Mouse (Mus musculus): ENCODE results near the gene Foxa1.

Gene Foxa1

GRCm38 (mm10) chr12:57546415-57547201 is at the start of gene Foxa1:
Gene Foxa1, minus strand, starts transcription at chr12:57546916.
- DNase-seq = peak; percentile 37

GRCm38 (mm10) chr12:57575931-57576628 is 29.4 kb upstream of the Foxa1 start:
- peak; percentile 43 for DNase-seq

GRCm38 (mm10) chr12:57572415-57572814 is 25.7 kb upstream of the Foxa1 start:
- no peak for DNase-seq

DNA sequence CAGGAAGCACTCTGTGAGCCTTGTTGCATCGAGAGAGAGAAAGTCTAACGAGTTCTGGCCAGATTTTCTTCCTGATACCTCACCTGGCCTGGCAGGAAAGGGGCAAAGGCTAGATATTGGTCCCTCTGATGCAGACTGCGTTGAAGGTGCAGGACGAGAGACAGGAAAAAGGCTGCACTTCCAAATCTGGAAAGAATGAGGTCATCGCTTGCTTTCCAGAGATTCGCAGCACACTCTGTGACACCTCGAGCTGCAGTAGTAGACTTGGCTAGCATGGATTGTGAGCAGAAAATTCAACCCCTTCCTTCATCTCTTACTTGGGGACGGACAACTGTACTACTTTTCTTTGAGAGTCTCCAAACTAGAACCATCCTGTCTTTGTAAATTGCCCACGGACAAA is 25.1 kb upstream of the Foxa1 start:
- DNase-seq = no peak

GRCm38 (mm10) chr12:57563909-57564308 is 17.2 kb upstream of the Foxa1 start, which contains the start of gene Ttc6:
Gene Ttc6, plus strand, starts transcription at chr12:57564113.
- DNase-seq = no peak

DNA sequence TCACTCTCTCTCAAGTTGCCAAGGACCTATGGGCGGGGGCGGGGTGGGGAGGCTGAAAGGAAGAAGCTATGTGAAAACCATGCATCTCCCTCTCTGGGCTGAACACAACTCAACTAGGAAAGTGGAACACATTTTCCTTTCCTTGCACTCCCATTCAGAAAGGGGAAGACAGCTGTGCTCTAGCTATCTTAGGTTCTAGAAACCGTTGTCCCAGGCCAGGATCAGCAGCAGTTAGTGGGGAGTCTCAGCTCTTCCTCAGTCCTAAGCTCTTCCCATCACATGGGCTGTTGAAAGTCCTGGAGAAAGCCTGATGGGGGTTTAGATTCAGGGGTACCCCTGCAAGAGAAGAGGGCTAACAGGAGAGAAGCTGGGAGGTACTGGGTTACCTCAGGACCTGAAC is 7.4 kb upstream of the Foxa1 start:
- no peak for DNase-seq

DNA sequence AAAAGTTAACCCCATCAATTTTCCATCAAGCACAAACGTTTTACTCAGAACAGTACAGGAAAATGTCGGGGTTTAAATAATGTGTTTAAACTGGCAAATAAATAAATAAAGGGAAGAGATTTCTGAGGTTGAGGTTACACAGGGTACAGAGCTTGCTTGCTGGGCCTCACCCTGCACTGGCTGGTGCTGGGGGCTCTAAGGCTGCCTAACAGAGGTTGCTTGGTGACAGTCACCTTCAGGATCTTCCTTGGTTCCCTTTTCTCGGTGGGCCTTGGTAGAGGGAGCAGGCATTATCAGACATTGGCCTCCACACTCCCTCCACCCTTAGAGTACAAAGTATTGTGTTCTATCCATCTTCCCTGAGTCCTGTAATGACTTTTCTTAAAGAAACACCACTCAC is 5.6 kb upstream of the Foxa1 start:
- DNase-seq = no peak

GRCm38 (mm10) chr12:57550881-57551280 is 4.2 kb upstream of the Foxa1 start:
- DNase-seq = no peak

DNA sequence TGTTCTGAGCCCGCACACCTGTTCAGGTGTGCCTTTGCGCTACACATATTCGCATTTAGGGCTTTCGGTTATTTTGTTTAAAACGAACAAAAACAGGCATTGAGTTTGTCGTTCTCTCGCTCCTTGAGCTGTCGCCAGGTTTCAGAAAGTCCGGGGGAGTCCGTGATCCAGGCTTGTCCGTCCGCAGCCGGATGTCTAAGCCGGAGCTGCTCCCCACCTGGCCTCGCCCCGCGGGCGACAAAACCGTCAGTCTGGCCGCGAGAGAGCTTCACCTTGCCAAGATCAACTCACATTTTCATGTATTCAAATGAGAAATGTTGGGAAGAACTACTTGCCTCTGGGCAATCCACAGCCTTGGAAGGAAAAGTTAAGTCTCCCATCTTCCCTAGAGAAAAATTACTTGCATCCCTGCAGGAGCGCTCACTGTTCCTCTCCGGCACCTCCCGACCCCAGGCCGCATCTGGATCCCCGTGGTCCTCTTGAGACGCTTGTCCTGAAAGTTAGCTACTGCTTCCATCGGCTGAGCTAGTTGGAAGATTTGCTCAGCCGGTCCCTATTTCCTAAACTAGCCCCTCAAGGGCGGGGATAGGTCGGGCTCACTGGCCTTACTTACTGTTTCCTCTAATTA is 3.6 kb upstream of the Foxa1 start:
- no peak for DNase-seq

DNA sequence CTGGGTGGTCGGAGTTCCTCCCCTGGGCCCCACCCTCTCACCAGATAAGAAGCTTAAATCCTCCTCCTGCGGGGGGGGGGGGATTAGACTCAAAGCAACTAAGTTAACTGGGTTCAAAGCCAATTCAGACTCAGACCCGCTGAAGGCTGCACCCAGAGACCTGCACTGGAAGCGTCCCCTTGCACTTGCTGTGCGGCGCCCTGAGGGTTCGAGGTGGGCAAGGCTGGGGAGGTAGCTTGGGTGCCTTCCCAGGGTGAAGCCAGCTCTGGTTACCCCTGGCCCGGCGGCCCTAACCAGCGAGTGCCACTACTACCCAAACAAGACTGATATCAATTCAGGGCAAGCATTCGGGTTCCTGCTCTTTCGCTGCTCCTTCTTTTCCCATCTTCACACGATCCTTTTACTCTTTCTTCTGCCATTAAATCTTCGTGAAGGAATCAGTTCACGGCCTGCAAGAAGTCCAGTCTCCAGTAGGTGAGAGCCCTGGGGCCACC is 3.0 kb upstream of the Foxa1 start:
- no peak for DNase-seq

DNA sequence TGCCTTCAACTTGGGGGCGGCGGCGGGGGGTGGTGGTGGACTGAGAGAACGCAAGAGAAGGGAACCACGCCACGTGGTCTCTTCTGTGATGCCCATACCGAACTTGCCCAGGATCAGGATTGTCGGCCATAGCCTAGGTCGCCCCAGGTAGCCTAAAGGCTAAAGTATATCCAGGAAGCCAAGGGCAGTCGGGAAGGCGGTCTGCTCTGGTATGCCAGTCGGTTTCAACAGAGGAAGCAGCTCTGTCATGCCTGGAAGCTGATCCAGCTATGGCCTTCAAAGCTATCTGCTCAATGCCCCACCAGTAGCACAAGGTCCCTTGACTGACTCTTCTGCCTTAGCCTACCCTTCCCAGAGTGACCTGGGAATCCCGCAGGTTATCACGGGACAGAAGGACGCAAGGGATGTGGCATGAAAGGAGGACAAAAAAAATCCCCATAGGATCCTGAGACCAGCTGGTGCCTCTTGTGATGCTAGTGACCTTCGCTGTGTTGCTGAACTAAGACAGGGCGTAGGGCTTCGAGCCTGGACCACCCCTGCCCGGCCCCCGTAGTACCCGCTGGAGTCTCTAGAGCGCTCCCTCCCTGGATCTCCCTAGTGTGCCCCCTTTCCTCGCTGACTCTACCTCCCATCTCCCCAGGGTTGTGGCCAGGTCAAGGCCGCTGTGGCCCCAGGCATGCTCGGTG is 2.4 kb upstream of the Foxa1 start:
- no peak for DNase-seq

- peak; percentile 65 for DNase-seq
Measured at GRCm38 (mm10) chr12:57548352-57548980, 1.8 kb upstream of the Foxa1 start.

GRCm38 (mm10) chr12:57547890-57548289 is 1.2 kb upstream of the Foxa1 start:
- DNase-seq = no peak

GRCm38 (mm10) chr12:57545371-57546241 is 1.1 kb downstream of the Foxa1 start:
- DNase-seq = peak; percentile 52

- DNase-seq = peak; percentile 74
Measured at GRCm38 (mm10) chr12:57544641-57545370, 1.9 kb downstream of the Foxa1 start.

DNA sequence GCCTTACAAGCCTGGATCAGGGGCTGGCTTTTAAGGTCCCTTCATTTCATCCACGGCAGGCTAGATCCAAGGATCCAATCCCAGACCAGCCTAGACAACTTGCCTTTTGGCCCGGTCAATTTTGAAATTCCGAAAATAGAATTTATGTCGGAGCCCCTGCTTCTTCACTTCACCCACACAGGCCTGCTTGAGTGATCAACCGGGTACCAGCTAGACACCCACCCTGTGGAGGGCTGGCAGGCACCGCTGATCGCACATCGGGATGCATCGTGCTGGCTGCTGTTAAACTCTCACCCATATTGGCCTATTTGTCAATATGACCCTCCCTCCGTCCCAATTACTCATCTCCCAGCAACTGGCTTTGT is 3.1 kb downstream of the Foxa1 start:
- DNase-seq = no peak

- peak; percentile 9 for DNase-seq
Measured at GRCm38 (mm10) chr12:57542746-57543626, 3.7 kb downstream of the Foxa1 start.

DNA sequence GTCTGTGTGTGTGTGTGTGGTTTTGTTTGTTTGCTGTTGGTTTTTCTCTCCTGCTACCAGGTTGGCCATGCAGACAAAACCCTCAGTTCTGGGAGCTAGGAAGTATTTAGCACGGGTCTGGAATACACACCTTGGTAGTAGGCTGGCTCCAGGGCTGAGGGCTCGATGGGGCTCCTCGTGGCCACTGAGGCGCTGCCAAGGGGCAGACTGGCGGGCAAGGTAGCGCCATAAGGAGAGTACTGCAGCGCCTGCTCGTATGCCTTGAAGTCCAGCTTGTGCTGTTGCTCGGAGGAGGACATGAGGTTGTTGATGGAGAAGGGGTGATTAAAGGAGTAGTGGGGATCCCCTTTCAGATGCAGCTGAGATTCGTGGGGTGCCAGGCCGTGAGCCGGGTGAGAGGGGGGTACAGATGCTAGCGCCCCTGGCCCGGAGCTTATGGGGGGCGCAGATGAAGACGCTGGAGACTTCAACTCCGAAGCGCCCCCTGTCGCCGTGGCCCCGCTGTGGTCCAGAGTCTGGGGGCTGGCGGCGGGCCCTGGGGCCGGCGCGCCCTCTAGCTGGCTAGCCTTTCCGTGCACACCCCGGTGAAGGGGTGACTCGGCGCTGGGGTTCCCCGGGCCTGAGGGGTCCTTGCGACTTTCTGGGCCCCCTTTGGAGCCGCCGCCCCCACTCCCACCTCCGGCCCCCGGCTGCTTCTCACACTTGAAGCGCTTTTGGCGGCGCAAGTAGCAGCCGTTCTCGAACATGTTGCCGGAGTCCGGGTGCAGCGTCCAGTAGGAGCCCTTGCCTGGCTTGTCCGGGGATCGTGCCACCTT is 4.6 kb downstream of the Foxa1 start:
- peak; percentile 49 for DNase-seq

DNA sequence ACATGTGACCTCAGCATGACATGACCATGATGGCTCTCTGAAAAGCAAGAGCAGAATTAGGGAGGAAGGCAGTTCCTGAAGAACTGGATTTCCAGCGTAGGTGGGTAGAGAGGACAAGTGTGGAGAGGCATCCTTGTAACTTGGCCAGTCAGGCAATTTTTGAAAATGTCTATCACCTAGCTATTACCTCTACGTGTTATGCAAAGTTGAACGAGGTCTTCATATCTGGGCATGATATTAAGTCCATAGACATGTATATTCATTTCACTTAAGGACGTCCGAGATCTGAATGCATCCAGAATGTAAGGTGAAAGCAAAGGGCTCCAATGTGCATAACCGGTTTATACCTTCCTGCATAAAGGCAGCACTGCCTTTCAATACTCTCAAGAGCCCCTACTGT is 5.6 kb downstream of the Foxa1 start:
- no peak for DNase-seq
